Mouse (Mus musculus) C2C12 (cell line): ENCODE measurements around the gene Mycbpap. TPM values are rescaled to one million over a fixed set of nuclear protein-coding genes. Genes with fewer than 3 reads are reported as not detected.

Source experiments
- H3K27me3 ChIP-seq: one replicate; pipeline ENCODE4 v1.6.1; 2011; ENCODE audit not compliant: control insufficient read depth, insufficient read depth, insufficient read length
- H3K36me3 ChIP-seq: one replicate; pipeline ENCODE4 v1.6.1; 2011; ENCODE audit not compliant: control insufficient read depth, insufficient read depth
- H3K4me3 ChIP-seq: one replicate; pipeline ENCODE4 v1.5.1; 2011; ENCODE audit warnings: mild to moderate bottlenecking, control low read depth; ENCODE audit not compliant: poor library complexity, insufficient read depth, severe bottlenecking
- H3K79me2 ChIP-seq: one replicate; pipeline ENCODE4 v1.6.1; 2011; ENCODE audit not compliant: control insufficient read depth, insufficient read depth
- H3K79me3 ChIP-seq: one replicate; pipeline ENCODE4 v1.6.1; 2011; ENCODE audit warnings: low read depth, control low read depth
- H3ac ChIP-seq: one replicate; pipeline ENCODE3; 2011; ENCODE audit warnings: low read depth; ENCODE audit not compliant: control insufficient read depth, insufficient read length
- CEBPB ChIP-seq: IDR thresholded peaks from one replicate; pipeline ENCODE4 v1.6.1; 2011; ENCODE audit warnings: low read depth, mild to moderate bottlenecking, control low read depth, moderate library complexity
- CTCF ChIP-seq: IDR thresholded peaks from one replicate; pipeline ENCODE4 v1.5.1; 2011; ENCODE audit not compliant: control insufficient read depth, insufficient read depth, insufficient read length
- FOSL1 ChIP-seq: IDR thresholded peaks from one replicate; pipeline ENCODE4 v1.8.0; 2011; ENCODE audit warnings: mild to moderate bottlenecking, low read length; ENCODE audit not compliant: poor library complexity, insufficient read depth, severe bottlenecking
- MAX ChIP-seq: IDR thresholded peaks from one replicate; pipeline ENCODE4 v1.6.1; 2011; ENCODE audit warnings: mild to moderate bottlenecking, control low read depth
- MYOD1 ChIP-seq: IDR thresholded peaks from one replicate; pipeline ENCODE4 v1.6.1; 2011; ENCODE audit warnings: low read depth; ENCODE audit not compliant: control insufficient read depth, insufficient read length
- MYOG ChIP-seq: IDR thresholded peaks from one replicate; pipeline ENCODE4 v1.6.1; 2011; ENCODE audit not compliant: control insufficient read depth, insufficient read length; ENCODE audit errors: extremely low read depth
- USF1 ChIP-seq: IDR thresholded peaks from one replicate; pipeline ENCODE4 v1.6.1; 2011; ENCODE audit warnings: low read depth, mild to moderate bottlenecking, control low read depth, moderate library complexity
- polyA plus RNA-seq: library from polyadenylated mRNA; unstranded; fragments of >200 nt; fragmentation: generic; extraction: Trizol; gene quantifications from one replicate; pipeline ENCODE4 v1.2.1, GENCODE M21; 2012; ENCODE audit warnings: missing spikeins

The Mycbpap gene
- polyA plus RNA-seq, 1 experiment: not detected

DNA sequence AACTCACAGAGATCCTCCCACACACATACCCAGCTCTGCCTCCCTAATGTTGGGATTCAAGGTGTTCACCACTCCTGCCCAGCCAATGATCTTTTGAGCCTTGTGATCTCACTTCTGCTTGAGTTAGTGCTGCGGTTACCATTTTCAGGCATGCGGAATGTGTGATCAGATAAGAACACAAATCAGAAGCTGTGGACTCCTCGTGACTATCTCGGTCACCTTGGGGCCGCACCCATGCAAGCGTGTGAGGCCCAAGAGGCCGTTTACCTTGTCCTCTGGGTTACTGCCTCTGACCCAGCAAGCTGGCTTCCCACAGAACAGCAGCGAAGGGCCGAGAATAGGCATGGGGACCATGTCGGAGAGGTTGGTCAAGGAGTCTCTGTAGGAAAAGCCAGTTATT, 12.6 kb downstream of the Mycbpap start:
- peaks cover 38% of the 10 kb centered on the region for H3K27me3 ChIP-seq
- no peak overlapping the region for H3K4me3 ChIP-seq
- no peaks in the 10 kb centered on the region for H3K36me3 ChIP-seq
- no peak overlapping the region for H3ac ChIP-seq
- H3K79me3 ChIP-seq: no peaks in the 10 kb centered on the region
- TF ChIP-seq MYOG (no peak), FOSL1 (no peak)
- no peaks in the 10 kb centered on the region for H3K79me2 ChIP-seq

DNA sequence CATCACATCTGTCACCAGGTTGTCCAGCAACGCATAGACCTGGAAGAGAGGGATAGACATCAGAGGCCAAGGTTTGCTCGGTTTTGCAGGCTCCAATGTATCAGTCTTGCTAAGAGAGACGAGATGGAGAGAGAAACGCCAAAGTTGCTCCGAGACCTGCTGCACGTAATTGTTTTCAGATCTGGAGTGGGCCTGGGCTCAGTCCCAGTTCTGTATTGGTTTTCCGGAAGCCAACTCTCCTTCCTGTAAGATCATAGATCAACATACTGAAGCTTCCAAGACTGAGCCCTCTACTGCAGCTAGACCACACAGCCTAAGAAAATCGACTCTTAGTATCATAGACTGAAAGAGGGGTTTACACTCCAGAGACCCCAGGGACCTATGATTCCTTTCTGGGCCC, 20.1 kb downstream of the Mycbpap start:
- Histone ChIP-seq H3K36me3 (no peaks in the 10 kb centered on the region), H3K79me3 (no peaks in the 10 kb centered on the region), H3K79me2 (no peaks in the 10 kb centered on the region), H3ac (no peak overlapping the region), H3K27me3 (peaks cover 44% of the 10 kb centered on the region), H3K4me3 (no peak overlapping the region)
- no peak for TF ChIP-seq MYOG
- TF ChIP-seq MAX: no peak
- no peak for TF ChIP-seq FOSL1
- no peak for TF ChIP-seq USF1

DNA sequence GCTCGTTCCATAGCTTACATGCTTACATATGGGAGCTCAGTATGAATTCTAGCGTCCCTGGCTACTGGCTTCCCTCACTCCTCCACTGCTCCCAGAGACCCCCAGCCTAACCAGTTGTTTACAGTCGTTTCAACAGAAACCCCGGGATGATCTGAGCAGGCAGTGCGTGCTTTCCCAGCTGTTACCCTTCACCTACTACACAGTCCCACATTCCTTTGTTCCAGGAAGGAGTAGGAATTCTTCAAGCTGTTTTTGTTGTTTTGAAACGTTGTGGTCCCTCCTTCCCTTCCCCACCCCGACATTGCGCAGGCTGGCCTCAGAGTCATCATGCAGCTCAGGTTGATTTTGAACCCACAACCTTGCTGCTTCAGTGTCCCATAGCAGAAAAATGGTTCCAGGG, 21.2 kb downstream of the Mycbpap start:
- H3K79me3 ChIP-seq: no peaks in the 10 kb centered on the region
- H3ac ChIP-seq: no peak overlapping the region
- H3K36me3 ChIP-seq: no peaks in the 10 kb centered on the region
- no peaks in the 10 kb centered on the region for H3K79me2 ChIP-seq
- H3K4me3 ChIP-seq: no peak overlapping the region
- TF ChIP-seq MYOD1 (no peak), FOSL1 (no peak), MYOG (no peak), CEBPB (no peak), MAX (no peak), CTCF (no peak), USF1 (no peak)
- peaks cover 35% of the 10 kb centered on the region for H3K27me3 ChIP-seq

DNA sequence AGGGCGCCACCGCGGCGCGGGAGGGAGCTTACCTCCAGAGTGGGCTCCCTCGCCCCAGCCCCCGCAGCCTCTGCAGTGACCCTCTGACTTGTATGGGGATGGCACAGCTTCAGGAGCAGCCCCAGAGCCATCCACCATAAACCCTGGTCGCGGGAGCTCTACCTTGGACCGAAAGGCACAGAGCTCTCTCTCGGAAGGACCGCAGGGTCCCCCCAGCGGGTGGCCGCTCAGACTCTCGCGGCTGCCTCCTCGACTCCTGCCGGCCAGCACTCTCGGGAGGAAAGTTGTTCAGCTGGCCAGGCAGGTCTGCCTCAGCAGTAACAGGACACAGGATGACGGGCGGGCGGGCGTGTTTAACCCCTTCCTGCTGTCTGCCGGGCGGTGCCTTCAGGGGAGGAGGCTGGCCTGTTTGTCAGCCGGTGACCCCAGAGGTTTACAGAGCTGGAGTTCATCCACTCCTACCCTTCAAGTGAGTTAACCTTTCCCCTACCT, 21.8 kb downstream of the Mycbpap start, which contains the start of gene Epn3:
Gene Epn3 (minus strand): TSS at position 314 of the 492 bp plus-strand sequence.
- H3K27me3 ChIP-seq: peaks cover 32% of the 10 kb centered on the region
- no peak within 1 kb of the TSS for H3ac ChIP-seq
- H3K79me2 ChIP-seq: no peaks in the 10 kb centered on the region
- no peaks in the 10 kb centered on the region for H3K36me3 ChIP-seq
- no peak within 1 kb of the TSS for H3K4me3 ChIP-seq
- no peaks in the 10 kb centered on the region for H3K79me3 ChIP-seq
- TF ChIP-seq USF1 (no peak), CTCF (no peak), FOSL1 (no peak), MYOG (no peak), CEBPB (no peak), MAX (no peak), MYOD1 (no peak)

DNA sequence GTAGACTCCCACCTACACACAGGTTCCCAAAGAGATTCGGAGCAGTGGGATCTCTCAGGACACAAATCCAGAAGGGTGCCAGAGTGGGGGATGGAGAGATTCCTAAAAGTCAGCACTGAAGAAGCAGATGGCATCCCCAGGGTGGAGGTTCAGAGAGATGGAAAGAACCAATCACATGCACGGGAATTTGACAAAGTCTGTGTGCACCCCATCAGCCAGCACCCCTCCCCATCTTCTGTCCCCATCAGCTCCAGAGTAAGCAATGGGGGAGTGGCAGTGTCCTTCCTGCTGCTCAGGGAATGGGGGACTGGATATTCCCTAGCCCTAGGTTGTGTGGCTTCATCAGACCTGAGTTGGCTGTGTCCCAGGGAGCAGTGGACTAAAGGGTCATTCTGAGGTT, 22.5 kb downstream of the Mycbpap start:
- Histone ChIP-seq H3K4me3 (no peak overlapping the region), H3K79me3 (no peaks in the 10 kb centered on the region)

More for the DNA sequence above, 22.5 kb downstream of the Mycbpap start:
- Histone ChIP-seq H3K79me2 (no peaks in the 10 kb centered on the region), H3ac (no peak overlapping the region), H3K36me3 (no peaks in the 10 kb centered on the region), H3K27me3 (peaks cover 25% of the 10 kb centered on the region)
- TF ChIP-seq MYOG (no peak), CEBPB (no peak), MAX (no peak), CTCF (no peak), USF1 (no peak), MYOD1 (no peak), FOSL1 (no peak)
